Mouse (Mus musculus) kidney, adult 11 months (tissue): Measurements from ENCODE around the gene Gm3558.
"Not testable (repeated sequence)": the region's sequence is repeated elsewhere in the genome, so short reads cannot be mapped to it uniquely, and the experiment has no call there.

Source experiments
- DNase-seq: peaks from one replicate; pipeline ENCODE4 v3.0.0; 2022

Gm3558 gene

DNA sequence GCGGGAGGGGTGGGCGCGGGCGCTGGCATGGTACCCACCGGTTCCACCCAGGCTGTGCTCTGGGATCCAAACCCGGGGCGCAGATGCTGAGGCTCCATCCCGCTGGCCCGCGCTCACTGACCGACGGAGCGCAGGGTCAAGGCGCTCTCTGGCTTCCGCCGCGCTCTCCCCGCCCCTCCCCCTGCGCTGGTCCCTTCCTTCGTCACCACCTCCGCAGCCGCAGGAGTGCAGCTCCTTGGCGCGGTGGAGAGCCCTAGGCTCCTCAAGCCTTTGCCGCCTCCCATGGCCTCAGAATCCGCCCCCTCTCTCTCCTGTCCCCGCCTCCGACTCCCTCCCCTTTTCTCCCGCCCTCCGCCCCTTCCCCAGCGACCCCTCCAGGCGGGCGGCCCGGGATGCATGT lies at the start of gene Gm3558:
Gm3558 (minus strand) TSS at position 185 of the 400 bp plus-strand sequence.
- not testable (repeated sequence) for DNase-seq

DNA sequence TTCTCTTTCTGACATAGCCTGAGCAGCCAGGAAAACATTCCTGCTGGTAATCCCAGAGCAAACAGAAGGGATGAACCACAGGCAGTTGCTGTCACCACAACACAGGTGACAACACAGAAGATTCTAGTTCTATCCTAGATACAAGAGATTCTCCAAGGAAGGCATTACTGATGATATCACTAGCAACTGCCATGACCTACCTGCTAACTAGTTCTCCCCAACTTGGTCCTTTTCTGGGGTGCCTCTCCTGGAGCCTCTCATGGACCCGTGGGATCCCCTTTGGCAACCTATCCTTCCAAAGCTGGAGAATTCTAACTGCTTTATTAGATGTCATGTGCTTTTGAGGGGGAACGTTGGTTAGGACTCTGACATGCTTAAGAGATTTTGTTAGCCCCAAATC lies 27.1 kb upstream of the Gm3558 start, which contains the start of gene Gm10338:
Gm10338 (minus strand) TSS at position 101 of the 400 bp plus-strand sequence.
- not testable (repeated sequence) for DNase-seq

DNA sequence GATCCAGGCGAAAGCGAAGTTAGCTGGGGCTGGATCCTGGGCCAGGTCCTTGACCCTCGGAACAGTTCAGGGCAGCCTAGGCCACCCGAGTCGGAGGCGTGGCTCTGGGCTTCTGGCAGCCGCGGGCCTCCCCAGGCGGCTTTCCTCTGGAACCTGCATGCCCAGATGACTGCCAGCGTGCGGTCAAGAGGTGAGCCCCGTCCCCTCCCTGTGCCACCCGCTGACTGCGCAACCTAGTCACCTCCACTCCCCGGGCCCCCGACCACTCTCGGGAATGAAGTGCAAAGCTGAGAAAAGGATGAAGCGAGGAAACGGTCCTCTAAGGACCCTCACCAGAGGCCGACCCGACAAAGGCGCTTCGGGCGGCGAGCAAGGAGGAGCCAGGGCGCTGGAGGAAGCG lies 476 bp downstream of the Gm3558 start:
- DNase-seq, result not testable (repeated sequence)

DNA sequence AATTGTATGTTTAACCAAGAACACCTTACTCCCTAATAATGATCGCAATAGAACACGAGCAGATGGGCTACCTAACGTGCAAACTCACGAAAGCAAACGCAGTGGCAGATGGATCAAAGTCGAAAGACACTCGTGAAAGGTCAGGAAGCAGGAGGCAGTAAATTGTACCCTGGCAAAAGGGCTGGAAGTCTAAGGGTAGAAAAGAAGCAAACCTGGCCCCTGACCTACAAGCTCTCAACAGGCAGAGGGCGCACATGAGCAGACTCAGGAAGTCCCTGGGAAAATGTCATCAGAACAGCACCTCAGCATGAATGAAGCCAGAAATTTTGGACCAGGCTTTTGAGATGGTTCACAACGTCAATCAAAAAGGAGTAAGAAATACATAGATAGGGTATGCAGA lies 1.1 kb downstream of the Gm3558 start:
- not testable (repeated sequence) for DNase-seq
